Mouse (Mus musculus) liver, adult 2 months (tissue): ENCODE measurements at regions not wholly inside any gene's neighbourhood (a gene's known extent, or its start where the extent isn't known, plus 50 kb on each side); places are given as distances from the start of the nearest gene placed in this dataset.

Experiments used
- CTCF ChIP-seq: fragments of 200-500 bp; IDR thresholded peaks from 2 replicates; pipeline ENCODE4 v1.5.1; 2011; ENCODE audit warnings: low read depth, low read length, control low read depth
- POLR2A ChIP-seq: fragments of 200-500 bp; IDR thresholded peaks from 2 replicates; pipeline ENCODE4 v1.6.1; 2011; ENCODE audit warnings: low read length, control low read depth; ENCODE audit not compliant: insufficient read depth; ENCODE audit errors: extremely low read depth

DNA sequence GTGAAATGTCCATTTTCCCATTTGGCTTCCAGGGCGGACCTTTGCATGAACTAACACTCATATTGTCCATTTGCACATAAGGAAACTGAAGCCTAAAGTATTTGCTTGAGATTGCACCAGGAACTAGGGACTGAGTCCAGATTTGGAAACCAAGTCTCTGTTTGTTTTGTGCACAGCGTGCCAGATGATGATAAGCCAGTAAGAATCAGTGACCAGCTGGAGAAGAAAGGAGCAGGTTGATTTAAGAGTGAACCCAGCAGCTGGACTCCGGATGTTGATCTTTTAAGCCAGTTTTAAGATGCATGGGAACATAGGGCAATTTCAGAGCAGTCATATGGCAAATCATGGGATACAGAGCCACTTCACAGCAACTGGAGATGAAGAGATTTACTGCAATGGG, 987.1 kb downstream of the 4930447A16Rik start:
- TF ChIP-seq CTCF: no peak
- no peak for TF ChIP-seq POLR2A
